Mouse (Mus musculus) lung, adult 2 months (tissue): Measurements from ENCODE around the gene Slco4a1.

Experiments used
- CTCF ChIP-seq: fragments of 200-500 bp; IDR thresholded peaks from 2 replicates; pipeline ENCODE4 v1.5.1; 2011; ENCODE audit warnings: mild to moderate bottlenecking, low read length, control low read depth; ENCODE audit not compliant: insufficient read depth
- POLR2A ChIP-seq: fragments of 200-500 bp; IDR thresholded peaks from 2 replicates; pipeline ENCODE4 v1.6.1; 2011; ENCODE audit warnings: low read depth, mild to moderate bottlenecking, control low read depth, low read length, borderline replicate concordance; ENCODE audit errors: extremely low read depth

DNA sequence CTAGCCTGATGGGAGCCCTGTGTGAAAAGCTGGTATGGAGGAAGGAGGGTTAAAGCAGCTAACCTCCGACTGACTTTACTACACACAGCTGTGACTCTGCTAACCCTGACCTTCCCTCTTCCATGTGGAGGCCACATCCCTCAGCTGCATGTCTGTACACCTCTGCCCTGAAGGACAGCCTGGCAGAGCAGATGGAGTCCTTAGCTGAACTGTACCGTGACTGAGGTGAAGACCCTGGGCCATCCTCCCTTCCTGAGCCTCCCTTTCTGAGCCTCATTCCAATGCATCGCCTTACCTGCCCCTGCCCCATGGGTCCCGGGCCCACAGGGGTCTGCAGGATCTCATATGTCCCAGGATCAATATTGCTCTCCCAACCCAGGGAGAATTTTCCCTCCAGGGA lies 28.8 kb downstream of the Slco4a1 start:
- TF ChIP-seq CTCF (no peak), POLR2A (no peak)
